Mouse (Mus musculus): ENCODE results near the gene Grik1. TPM values are rescaled to one million over a fixed set of nuclear protein-coding genes. Genes with fewer than 3 reads are reported as not detected.

Gene Grik1
- polyA plus RNA-seq, 1 experiment: not detected

DNA sequence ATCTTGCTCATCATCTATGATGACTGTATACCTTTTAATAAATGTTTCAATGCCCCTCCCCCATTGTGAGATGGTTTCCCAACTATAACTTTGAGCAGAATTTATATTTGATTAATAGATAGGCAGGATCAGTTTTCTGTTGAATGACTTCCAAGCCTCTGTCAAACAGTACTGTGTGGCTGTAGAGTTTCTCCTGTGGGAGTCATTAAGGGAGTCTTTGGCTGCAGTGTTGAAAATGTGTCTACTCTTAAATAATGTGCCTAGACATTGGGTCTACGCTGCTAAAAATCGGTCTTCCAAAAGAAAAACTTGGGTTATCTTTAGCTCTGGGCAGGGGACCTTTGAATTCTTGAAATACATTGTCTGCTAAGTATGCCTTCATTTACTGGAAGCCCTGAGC lies 414.1 kb downstream of the Grik1 start:
- TF ChIP-seq GATA1 (IDR thresholded peaks at IDR 0.05; ENCODE audit: low read length): no peak

DNA sequence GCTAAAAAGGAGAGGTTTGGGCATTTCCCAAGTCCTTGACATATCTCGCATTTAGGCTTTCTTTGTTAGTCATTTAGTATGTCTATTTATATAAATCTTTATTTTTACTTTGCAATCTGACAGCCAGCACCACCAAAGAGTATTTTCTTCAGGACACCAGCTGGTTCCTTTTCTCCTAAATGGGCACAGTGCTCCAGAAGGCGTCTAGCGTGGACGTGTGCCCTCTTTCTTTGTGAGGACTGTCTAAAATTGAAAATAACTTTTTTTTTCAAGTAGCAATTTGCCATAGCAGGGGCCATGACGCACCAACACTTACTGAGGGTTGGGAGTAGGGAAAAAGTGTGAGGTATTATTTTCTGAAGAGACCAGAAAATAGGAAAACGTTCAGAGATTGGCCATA lies 425.5 kb downstream of the Grik1 start:
- no peak for TF ChIP-seq GATA1 (IDR thresholded peaks at IDR 0.05; ENCODE audit: low read length)

DNA sequence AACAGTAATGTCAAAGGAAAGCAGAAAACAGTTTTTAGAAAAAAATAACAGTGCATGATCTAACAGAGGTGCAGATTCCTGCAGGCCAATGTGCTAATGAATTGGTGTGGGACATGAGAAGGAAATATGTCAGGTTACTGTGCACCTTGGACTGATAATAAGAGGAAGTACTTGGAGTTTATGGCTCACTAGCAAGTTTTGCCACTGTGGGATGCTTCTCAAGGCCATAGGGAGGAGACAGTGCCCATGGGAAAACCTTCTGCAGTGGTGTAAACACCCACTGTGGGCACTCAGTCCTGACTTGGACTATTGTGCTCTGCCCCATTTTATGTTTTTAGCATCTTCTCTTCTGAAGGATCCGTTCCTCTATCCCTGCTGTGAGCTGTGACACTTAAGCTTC lies 428.3 kb downstream of the Grik1 start:
- no peak for TF ChIP-seq GATA1 (IDR thresholded peaks at IDR 0.05; ENCODE audit: low read length)

DNA sequence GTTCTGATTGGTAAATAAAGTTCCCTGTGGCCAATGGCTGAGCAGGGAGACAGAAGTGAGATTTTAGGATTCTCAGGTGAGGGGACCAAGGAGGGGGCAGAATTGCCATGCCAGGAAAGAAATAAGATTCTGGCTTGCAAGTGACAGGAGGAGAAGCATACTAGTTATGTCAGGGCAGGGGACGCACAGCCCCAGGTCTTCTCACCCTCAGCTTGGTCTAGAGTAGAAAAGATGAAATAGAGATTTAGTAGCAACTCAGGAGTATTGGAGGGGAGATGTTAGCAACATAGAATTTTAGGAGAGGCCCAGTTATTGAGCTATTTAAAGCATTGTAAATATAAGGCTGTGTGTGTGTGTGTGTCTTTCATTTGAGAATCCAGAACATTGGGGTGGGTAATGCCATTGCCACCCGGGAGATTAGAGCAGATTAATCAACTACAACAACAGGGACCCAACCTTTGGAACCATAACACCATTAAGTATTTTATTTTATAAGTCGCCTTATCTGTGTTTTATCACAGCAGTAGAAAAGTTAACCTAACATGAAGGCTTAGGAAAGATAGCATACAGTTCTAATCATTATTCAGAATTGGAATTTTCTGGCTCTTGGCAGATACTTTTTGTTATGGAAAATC lies 436.5 kb downstream of the Grik1 start:
- no peak for TF ChIP-seq GATA1 (IDR thresholded peaks at IDR 0.05; ENCODE audit: low read length)

DNA sequence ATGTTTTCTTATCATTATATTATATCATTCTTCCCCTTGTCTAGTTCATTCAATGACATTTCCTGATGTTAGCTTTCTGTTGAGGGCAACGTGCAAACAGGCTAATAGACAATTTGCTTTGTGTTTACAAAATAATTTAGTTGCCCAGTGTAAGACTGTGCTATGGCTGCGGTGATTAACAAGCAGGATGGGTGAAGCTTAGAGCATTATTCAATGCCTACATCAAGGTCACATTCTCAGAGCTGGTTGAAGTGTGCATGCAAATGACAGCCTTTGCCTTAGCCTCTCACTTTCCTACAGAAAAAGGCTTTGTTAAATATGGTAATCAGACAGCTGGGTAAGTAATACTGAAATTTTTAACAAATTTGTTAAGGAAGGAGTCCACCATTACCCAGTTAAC lies 438.5 kb downstream of the Grik1 start:
- TF ChIP-seq GATA1 (IDR thresholded peaks at IDR 0.05; ENCODE audit: low read length): no peak

DNA sequence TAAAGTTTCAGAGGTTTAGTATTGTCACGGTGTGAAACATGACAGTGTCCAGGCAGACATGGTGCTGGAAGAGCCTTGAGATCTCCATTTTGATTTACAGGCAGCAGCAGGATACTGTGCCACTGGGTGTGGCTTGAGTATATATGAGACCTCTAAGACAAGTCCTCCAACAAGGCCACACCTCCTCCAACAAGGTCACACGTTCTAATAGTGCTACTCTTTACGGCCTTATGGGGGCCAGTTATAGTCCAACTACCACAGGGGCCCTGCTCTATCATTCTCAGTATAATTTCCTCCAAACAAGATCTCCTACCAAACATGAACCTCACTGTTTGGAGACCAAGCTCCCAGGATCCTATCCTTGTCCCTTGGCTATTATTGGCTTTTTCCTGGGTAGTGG lies 441.3 kb downstream of the Grik1 start:
- TF ChIP-seq GATA1 (IDR thresholded peaks at IDR 0.05; ENCODE audit: low read length): no peak

Other genes starting within 250 kb of the Grik1 start
- not detected in 2 replicates for gene Cldn17, start 216.7 kb upstream of the Grik1 start, polyA plus RNA-seq (2012)

All from G1E-ER4 (cell line).